Mouse (Mus musculus) MEL (cell line): ENCODE results near the gene Agmat. TPM values are rescaled to one million over a fixed set of nuclear protein-coding genes. Genes with fewer than 3 reads are reported as not detected.

Source experiments
- DNase-seq: peaks from one replicate; pipeline ENCODE4 v3.0.0; 2011; ENCODE audit warnings: low read depth, low spot score
- H3K27ac ChIP-seq: 2 replicates; pipeline ENCODE4 v1.5.1; 2012; ENCODE audit warnings: low read depth, mild to moderate bottlenecking, control low read depth, low read length, moderate library complexity; ENCODE audit not compliant: control insufficient read depth
- H3K27me3 ChIP-seq, 2 experiments: fragments of 150-350 bp in 1 of 2; sonication (generic) in 1 of 2; 2 replicates each; pipeline ENCODE4 v1.6.1; 2012; ENCODE audit warnings: low read length in 2 of 2, mild to moderate bottlenecking in 2 of 2, improper control_type of control experiment in 1 of 2, moderate library complexity in 1 of 2; ENCODE audit not compliant: insufficient read depth in 2 of 2, control insufficient read depth in 1 of 2
- H3K36me3 ChIP-seq, 2 experiments: 2 replicates each; pipeline ENCODE4 v1.6.1; 2012 to 2014; ENCODE audit warnings: low read length in 2 of 2, improper control_type of control experiment in 1 of 2, inconsistent platforms in 1 of 2, mild to moderate bottlenecking in 1 of 2; ENCODE audit not compliant: insufficient read depth in 2 of 2, control insufficient read depth in 1 of 2
- H3K4me1 ChIP-seq, 2 experiments: fragments of 150-350 bp in 1 of 2; sonication (generic) in 1 of 2; 2 replicates each; pipeline ENCODE4 v1.6.1; 2012; ENCODE audit warnings: low read length in 2 of 2, improper control_type of control experiment in 1 of 2, mild to moderate bottlenecking in 1 of 2; ENCODE audit not compliant: insufficient read depth in 2 of 2, control insufficient read depth in 1 of 2
- H3K4me3 ChIP-seq, 2 experiments: fragments of 150-350 bp in 1 of 2; sonication (generic) in 1 of 2; 2 replicates each; pipeline ENCODE4 v1.5.1; 2012; ENCODE audit warnings: low read depth in 2 of 2, low read length in 2 of 2, mild to moderate bottlenecking in 2 of 2, moderate library complexity in 2 of 2, control low read depth in 1 of 2, improper control_type of control experiment in 1 of 2; ENCODE audit not compliant: control insufficient read depth in 1 of 2, insufficient read depth in 1 of 2
- H3K79me2 ChIP-seq: 2 replicates; pipeline ENCODE4 v1.6.1; 2012; ENCODE audit warnings: mild to moderate bottlenecking, low read length, moderate library complexity; ENCODE audit not compliant: control insufficient read depth, poor library complexity, insufficient read depth
- H3K9ac ChIP-seq: 2 replicates; pipeline ENCODE4 v1.6.1; 2012; ENCODE audit warnings: low read depth, mild to moderate bottlenecking, control low read depth, low read length, moderate library complexity; ENCODE audit not compliant: control insufficient read depth, poor library complexity, severe bottlenecking
- H3K9me3 ChIP-seq: fragments of 150-350 bp; sonication (generic); replicated peaks from 2 replicates; pipeline ENCODE4 v1.6.1; 2012; ENCODE audit warnings: mild to moderate bottlenecking, low read length, improper control_type of control experiment, moderate library complexity; ENCODE audit not compliant: insufficient read depth
- CHD1 ChIP-seq: IDR thresholded peaks from 2 replicates; pipeline ENCODE4 v1.6.1; 2012; ENCODE audit warnings: low read depth, mild to moderate bottlenecking, inconsistent platforms, low read length, improper control_type of control experiment
- CHD2 ChIP-seq: IDR thresholded peaks from 2 replicates; pipeline ENCODE4 v1.6.1; 2011; ENCODE audit warnings: low read length, improper control_type of control experiment
- E2F4 ChIP-seq: IDR thresholded peaks from 2 replicates; pipeline ENCODE4 v1.6.1; 2011; ENCODE audit warnings: low read depth, low read length, improper control_type of control experiment, borderline replicate concordance
- GABPA ChIP-seq: IDR thresholded peaks from 2 replicates; pipeline ENCODE4 v1.6.1; 2012; ENCODE audit warnings: low read depth, mild to moderate bottlenecking, inconsistent platforms, low read length, improper control_type of control experiment, moderate library complexity
- GATA1 ChIP-seq: IDR thresholded peaks from 2 replicates; pipeline ENCODE4 v1.6.1; 2011; ENCODE audit warnings: low read depth, low read length, improper control_type of control experiment
- MAX ChIP-seq: IDR thresholded peaks from 2 replicates; pipeline ENCODE4 v1.6.1; 2011; ENCODE audit warnings: low read length, improper control_type of control experiment
- MXI1 ChIP-seq: IDR thresholded peaks from 2 replicates; pipeline ENCODE4 v1.6.1; 2011; ENCODE audit warnings: mild to moderate bottlenecking, low read depth, low read length, improper control_type of control experiment
- MYC ChIP-seq: IDR thresholded peaks from 2 replicates; pipeline ENCODE4 v1.6.1; 2011; ENCODE audit warnings: low read depth, mild to moderate bottlenecking, low read length, improper control_type of control experiment, moderate library complexity
- NELFE ChIP-seq: IDR thresholded peaks from 2 replicates; pipeline ENCODE4 v1.6.1; 2011; ENCODE audit warnings: low read depth, low read length, improper control_type of control experiment
- RCOR1 ChIP-seq: IDR thresholded peaks from 2 replicates; pipeline ENCODE4 v1.6.1; 2012; ENCODE audit warnings: low read depth, mild to moderate bottlenecking, inconsistent platforms, low read length, improper control_type of control experiment
- SMC3 ChIP-seq: IDR thresholded peaks from 2 replicates; pipeline ENCODE4 v1.6.1; 2011; ENCODE audit warnings: low read depth, low read length, improper control_type of control experiment
- TBP ChIP-seq: IDR thresholded peaks from 2 replicates; pipeline ENCODE4 v1.8.0; 2011; ENCODE audit warnings: low read depth, low read length, improper control_type of control experiment
- TCF12 ChIP-seq: IDR thresholded peaks from 2 replicates; pipeline ENCODE4 v1.6.1; 2014; ENCODE audit warnings: low read depth, mild to moderate bottlenecking, inconsistent platforms, low read length, improper control_type of control experiment, moderate library complexity
- USF2 ChIP-seq, 2 experiments: IDR thresholded peaks; 2 replicates each; pipeline ENCODE4 v1.6.1; 2011 to 2012; ENCODE audit warnings: improper control_type of control experiment in 2 of 2, low read length in 2 of 2, borderline replicate concordance in 1 of 2, inconsistent platforms in 1 of 2, low read depth in 1 of 2, mild to moderate bottlenecking in 1 of 2; ENCODE audit not compliant: insufficient read depth in 1 of 2
- ZNF384 ChIP-seq: IDR thresholded peaks from 2 replicates; pipeline ENCODE4 v1.6.1; 2012; ENCODE audit warnings: low read depth, mild to moderate bottlenecking, inconsistent platforms, low read length, improper control_type of control experiment
- polyA plus RNA-seq, 2 experiments: library from polyadenylated mRNA; stranded (reverse) in 1 of 2; unstranded in 1 of 2; fragments of >175 nt in 1 of 2; fragments of >200 nt in 1 of 2; gene quantifications; 2 replicates each; pipeline versions ENCODE4 v1.2.1 to v1.2.4; 2012; ENCODE audit warnings: low replicate concordance in 2 of 2, low read depth in 1 of 2; ENCODE audit not compliant: insufficient read length in 2 of 2, insufficient read depth in 1 of 2, missing spikeins in 1 of 2
- total RNA-seq: library from RNA; depleted of rRNA; stranded (reverse); fragments of 300-350 nt; gene quantifications from 2 replicates; pipeline ENCODE4 v1.2.3, GENCODE M21; 2012

The Agmat gene
- total and polyA plus RNA-seq, 3 experiments, result 0.07 to 0.12 TPM; not detected in 1

- Histone ChIP-seq H3K4me3 (peak overlapping the region; percentile 69 to 96), H3K27me3 (peaks cover 0 to 2% of the 10 kb centered on the region in 2 experiments; a peak in 1 of 4 replicates), H3K27ac (0 out of 2 replicates have a peak overlapping the region, but pooled peaks have one; percentile 2), H3K9ac (peak overlapping the region; percentile 72), H3K36me3 (peaks cover 10 to 33% of the 10 kb centered on the region in 2 experiments), H3K79me2 (peaks cover 43% of the 10 kb centered on the region), H3K4me1 (peaks cover 8 to 28% of the 10 kb centered on the region in 2 experiments), H3K9me3 (no peaks in the 10 kb centered on the region)
- TF ChIP-seq E2F4 (no peak), MYC (0 out of 2 replicates have a peak, but pooled peaks have one; percentile 1)
- peak; percentile 46 for DNase-seq
Measured at GRCm38 (mm10) chr4:141723673-141724068, 22.8 kb upstream of the Agmat start.

GRCm38 (mm10) chr4:141724594-141724993 lies 21.9 kb upstream of the Agmat start:
- Histone ChIP-seq H3K27ac (no peak overlapping the region), H3K27me3 (peaks cover 0 to 5% of the 10 kb centered on the region in 2 experiments; a peak in 2 of 4 replicates), H3K36me3 (peaks cover 10 to 31% of the 10 kb centered on the region in 2 experiments), H3K79me2 (peaks cover 36% of the 10 kb centered on the region), H3K4me3 (peak overlapping the region in 1 of 2 experiments; percentile 17; a peak in 1 of 4 replicates), H3K4me1 (peaks cover 8 to 28% of the 10 kb centered on the region in 2 experiments), H3K9me3 (no peaks in the 10 kb centered on the region), H3K9ac (no peak overlapping the region)
- no peak for TF ChIP-seq CHD2
- no peak for DNase-seq

GRCm38 (mm10) chr4:141725277-141725676 lies 21.2 kb upstream of the Agmat start:
- H3K4me1 ChIP-seq, result peaks cover 8 to 28% of the 10 kb centered on the region in 2 experiments

GRCm38 (mm10) chr4:141725738-141726137 lies 20.7 kb upstream of the Agmat start:
- no peak overlapping the region for H3K27ac ChIP-seq
- peaks cover 24% of the 10 kb centered on the region for H3K79me2 ChIP-seq
- no peaks in the 10 kb centered on the region for H3K9me3 ChIP-seq
- no peak overlapping the region for H3K9ac ChIP-seq
- no peak for DNase-seq
- peaks cover 3 to 22% of the 10 kb centered on the region in 2 experiments; a peak in 3 of 4 replicates for H3K36me3 ChIP-seq
- peaks cover 0 to 5% of the 10 kb centered on the region in 2 experiments; a peak in 2 of 4 replicates for H3K27me3 ChIP-seq
- H3K4me3 ChIP-seq, result no peak overlapping the region
- peaks cover 8 to 28% of the 10 kb centered on the region in 2 experiments for H3K4me1 ChIP-seq
- TF ChIP-seq TCF12 (no peak), RCOR1 (no peak), SMC3 (no peak), USF2 (IDR thresholded peaks at IDR 0.05; ENCODE audit: borderline replicate concordance in 1 of 2, insufficient read depth in 1 of 2, low read depth in 1 of 2, low read length in 2 of 2) (no peak), NELFE (no peak), GATA1 (no peak), ZNF384 (no peak)

More at GRCm38 (mm10) chr4:141725277-141725676, 21.2 kb upstream of the Agmat start:
- H3K27me3 ChIP-seq, result peaks cover 0 to 5% of the 10 kb centered on the region in 2 experiments; a peak in 2 of 4 replicates
- H3K36me3 ChIP-seq, result peaks cover 7 to 25% of the 10 kb centered on the region in 2 experiments
- TF ChIP-seq GATA1 (peak; percentile 56), TBP (no peak), MAX (no peak), MXI1 (no peak), CHD1 (no peak), GABPA (no peak)
- TF ChIP-seq, all 39 proteins: peak for 1
- Histone ChIP-seq H3K9me3 (no peaks in the 10 kb centered on the region), H3K9ac (no peak overlapping the region), H3K27ac (no peak overlapping the region), H3K79me2 (peaks cover 29% of the 10 kb centered on the region), H3K4me3 (no peak overlapping the region)
- DNase-seq, result no peak
